Comparison of ENCODE assay signal across 29 mouse cellular contexts in genomic region chr7:48896051-48896450, GRCm38 (mm10). TPM values are rescaled to one million over a fixed set of nuclear protein-coding genes. Genes with fewer than 3 reads are reported as not detected.
"Had no signal": no experiment of that assay in that cellular context is flagged by ENCODE, and none has a peak within 500 bp of the region (broad histone marks: within the 10 kb centered on the region; RNA-seq: fewer than 3 reads in every experiment).

No protein-coding gene starts in this region.

- H3K36me3 ChIP-seq: limb, embryonic 10.5 days; limb, embryonic 13.5 days; liver, embryonic 12.5 days; liver, embryonic 15.5 days; lung, embryonic 15.5 days; neural tube, embryonic 12.5 days; neural tube, embryonic 15.5 days had no signal

- H3K27ac ChIP-seq: kidney, postnatal 0 days; layer of hippocampus, adult 2 months; limb, embryonic 10.5 days; limb, embryonic 13.5 days; liver, embryonic 12.5 days; liver, embryonic 15.5 days; lung, embryonic 15.5 days; neural tube, embryonic 12.5 days; neural tube, embryonic 15.5 days; stomach, postnatal 0 days had no signal

- H3K4me3 ChIP-seq: layer of hippocampus, adult 2 months; limb, embryonic 10.5 days; limb, embryonic 13.5 days; liver, embryonic 12.5 days; liver, embryonic 15.5 days; lung, embryonic 15.5 days; megakaryocyte, embryonic 14.5 days; neural tube, embryonic 12.5 days; neural tube, embryonic 15.5 days had no signal

- H3K4me1 ChIP-seq: liver, embryonic 15.5 days had no signal

- H3K9me3 ChIP-seq: limb, embryonic 10.5 days; limb, embryonic 13.5 days; liver, embryonic 12.5 days; liver, embryonic 15.5 days; lung, embryonic 15.5 days; megakaryocyte, embryonic 14.5 days; neural tube, embryonic 12.5 days; neural tube, embryonic 15.5 days had no signal

- DNase-seq: kidney, postnatal 25 days; layer of hippocampus, adult 9-11 months; liver; lung, adult 18-20 months; lung, postnatal 10 days; lung, postnatal 36 days; midbrain, embryonic 14.5 days; right cerebral cortex, adult 18-20 months; right cerebral cortex, postnatal 14 days; right cerebral cortex, postnatal 4 days; thymus, adult 2 months; thymus, postnatal 14 days; thymus, postnatal 4 days had no signal

- H3K9ac ChIP-seq: limb, embryonic 13.5 days; liver, embryonic 12.5 days; liver, embryonic 15.5 days; lung, embryonic 15.5 days; neural tube, embryonic 12.5 days; neural tube, embryonic 15.5 days had no signal

- ATAC-seq: liver, embryonic 12.5 days had no signal

- H3K27me3 ChIP-seq: lung, embryonic 15.5 days; neural tube, embryonic 12.5 days had no signal

- H3K4me2 ChIP-seq: limb, embryonic 13.5 days; liver, embryonic 12.5 days; liver, embryonic 15.5 days; lung, embryonic 15.5 days; midbrain, embryonic 11.5 days; neural tube, embryonic 12.5 days; neural tube, embryonic 15.5 days had no signal

RNA-seq across cellular contexts. Expression of gene Csrp3, which starts 48.2 kb away (rescaled TPM):
- total RNA-seq: layer of hippocampus, adult 2 months; layer of hippocampus, postnatal 25 days; left cerebral cortex, adult 18-20 months; left cerebral cortex, postnatal 25 days had no signal
- polyA plus RNA-seq: kidney, postnatal 0 days; large intestine, adult 2 months; midbrain, embryonic 11.5 days had no signal
